20 mouse cellular contexts compared by ENCODE assay signal in genomic region chr12:8439486-8439885, GRCm38 (mm10).
DNase-seq lines count a peak whose midpoint lies in the region; TF ChIP-seq lines count a peak whose summit lies in the region.
"Had no signal": no experiment of that assay in that cellular context is flagged by ENCODE, and none has a peak within 500 bp of the region (broad histone marks: within the 10 kb centered on the region; RNA-seq: fewer than 3 reads in every experiment).

No protein-coding gene starts in this region.

- H3K79me2 ChIP-seq in CH12.LX (replicated peaks; ENCODE audit: control insufficient read depth, extremely low read depth, insufficient read depth, poor library complexity, severe bottlenecking), result no peaks in the 10 kb centered on the region

- TF ChIP-seq POLR2A in CH12.LX (IDR thresholded peaks at IDR 0.05; ENCODE audit: low read depth, low read length), result no peak

- in situ Hi-C loops in CH12.LX (cut with MboI; ENCODE audit: low pct_ligation_motif_present, low pct_unique_long_range_greater_than_20kb, low sequenced_read_pairs), result no loop called here

- no peak for TF ChIP-seq CTCF in layer of hippocampus, adult 2 months (conservative IDR thresholded peaks at IDR 0.05)
- TF ChIP-seq CTCF in CH12.LX (conservative IDR thresholded peaks at IDR 0.05 in 1 of 2, IDR thresholded peaks at IDR 0.05 in 1 of 2; ENCODE audit: low read depth in 2 of 2, low read length in 2 of 2), result no peak

- H3K9me3 ChIP-seq in CH12.LX (replicated peaks; ENCODE audit: low read length), result no peaks in the 10 kb centered on the region
- H3K9me3 ChIP-seq: embryonic facial prominence, embryonic 10.5 days; embryonic facial prominence, embryonic 12.5 days; forebrain, embryonic 13.5 days; forebrain, embryonic 15.5 days; G1E had no signal

- no peak overlapping the region for H3K4me2 ChIP-seq in CH12.LX (ENCODE audit: insufficient read depth, low read depth, poor library complexity, severe bottlenecking)
- H3K4me2 ChIP-seq: embryonic facial prominence, embryonic 12.5 days; forebrain, embryonic 13.5 days; forebrain, embryonic 15.5 days had no signal

- no peaks in the 10 kb centered on the region for H3K36me3 ChIP-seq in CH12.LX (replicated peaks in 1 of 2; ENCODE audit: control insufficient read depth in 1 of 2, insufficient read depth in 1 of 2, low read length in 1 of 2)
- H3K36me3 ChIP-seq: embryonic facial prominence, embryonic 10.5 days; embryonic facial prominence, embryonic 12.5 days; forebrain, embryonic 15.5 days; G1E had no signal

- H3K4me1 ChIP-seq in CH12.LX (ENCODE audit: control insufficient read depth in 1 of 2, insufficient read depth in 2 of 2), result peaks cover 14 to 41% of the 10 kb centered on the region in 2 experiments
- H3K4me1 ChIP-seq: forebrain, embryonic 13.5 days had no signal

- TF ChIP-seq RAD21 in CH12.LX (IDR thresholded peaks at IDR 0.05; ENCODE audit: low read depth, low read length), result no peak

- no peak for TF ChIP-seq EP300 in CH12.LX (IDR thresholded peaks at IDR 0.05; ENCODE audit: low read length)

- peak in 1 of 2 experiments; percentile 51 for DNase-seq in layer of hippocampus, adult 2 months (ENCODE audit: low spot score in 2 of 2)
- DNase-seq in layer of hippocampus, adult 8-10 months (ENCODE audit: low spot score in 2 of 2), result no peak
- peak; percentile 9 for DNase-seq in CH12.LX (ENCODE audit: extremely low read depth)
- DNase-seq in brain, adult 2 months (ENCODE audit: low read depth, low spot score), result peak; percentile 53
- no peak for DNase-seq in cerebellum, postnatal 25 days
- DNase-seq: adrenal gland, adult 8-10 months; adrenal gland, postnatal 14 days; adrenal gland, postnatal 36 days; cerebellum, adult 11 months; cerebellum, adult 18-20 months; cerebellum, adult 8-10 months; cerebellum, adult 9-11 months; cerebellum, postnatal 14 days; forebrain, postnatal 0 days had no signal

- dilution Hi-C loops in CH12.LX (cut with MboI; ENCODE audit: extremely low pct_ligation_motif_present, extremely low pct_unique_long_range_greater_than_20kb, low sequenced_read_pairs), result no loop called here

- H3K4me3 ChIP-seq in layer of hippocampus, adult 2 months, result no peak overlapping the region
- no peak overlapping the region for H3K4me3 ChIP-seq in CH12.LX (replicated peaks in 1 of 3; ENCODE audit: low read depth in 2 of 3, low read length in 2 of 3, poor library complexity in 1 of 3)
- H3K4me3 ChIP-seq: embryonic facial prominence, embryonic 10.5 days; embryonic facial prominence, embryonic 12.5 days; forebrain, embryonic 13.5 days; forebrain, embryonic 15.5 days had no signal

- H3K9ac ChIP-seq in CH12.LX (ENCODE audit: insufficient read depth, low read depth), result no peak overlapping the region
- H3K9ac ChIP-seq: embryonic facial prominence, embryonic 12.5 days; forebrain, embryonic 13.5 days; forebrain, embryonic 15.5 days; forebrain, postnatal 0 days had no signal

- H3K27me3 ChIP-seq in CH12.LX (replicated peaks), result no peaks in the 10 kb centered on the region
- H3K27me3 ChIP-seq: embryonic facial prominence, embryonic 12.5 days; forebrain, embryonic 13.5 days; forebrain, embryonic 15.5 days; Patski had no signal

- peak overlapping the region; percentile 24; the same call in 1 of the 2 replicates for H3K27ac ChIP-seq in layer of hippocampus, adult 2 months
- H3K27ac ChIP-seq in CH12.LX (ENCODE audit: insufficient read depth, low read depth), result no peak overlapping the region
- H3K27ac ChIP-seq: embryonic facial prominence, embryonic 12.5 days; forebrain, embryonic 13.5 days; forebrain, embryonic 15.5 days had no signal

TF ChIP-seq in CH12.LX, 34 proteins besides CTCF, POLR2A, EP300 and RAD21:
- no peak for TF ChIP-seq HCFC1 (IDR thresholded peaks at IDR 0.05; ENCODE audit: low read depth, low read length)
TF ChIP-seq in CH12.LX: peak in this region for 0.

Comparison
In these comparisons a context has a peak if more than half of its experiments do, and no peak if none do; other contexts are left out.
1. DNase-seq: peak in CH12.LX (single experiment) and brain, adult 2 months (single experiment); none in layer of hippocampus, adult 8-10 months (0 of 2) and cerebellum, postnatal 25 days (0 of 2).